Mouse (Mus musculus) heart, embryonic 14.5 days (tissue): ENCODE measurements around the gene Shc1. TPM values are rescaled to one million over a fixed set of nuclear protein-coding genes. Genes with fewer than 3 reads are reported as not detected.

ENCODE experiments used
- ATAC-seq: fragments of 200-750 bp; cut with Nextera tagmentation; 2 replicates; pipeline ENCODE4 v1.8.0; 2017; ENCODE audit warnings: low read depth, moderate TSS enrichment; ENCODE audit not compliant: insufficient number of reproducible peaks, insufficient read depth, low FRiP score
- H3K27ac ChIP-seq, 2 experiments: fragments of 200-500 bp in 1 of 2; fragments of 300-500 bp in 1 of 2; sonication (generic) in 1 of 2; replicated peaks in 1 of 2; 2 replicates each; pipeline ENCODE4 v1.5.1; 2012 to 2014; ENCODE audit warnings: low read depth in 2 of 2, low read length in 2 of 2, control low read depth in 1 of 2, mild to moderate bottlenecking in 1 of 2, mixed read lengths in 1 of 2; ENCODE audit not compliant: control insufficient read depth in 1 of 2, insufficient read depth in 1 of 2
- H3K27me3 ChIP-seq: fragments of 300-500 bp; sonication (generic); 2 replicates; pipeline ENCODE4 v1.6.1; 2014; ENCODE audit warnings: mild to moderate bottlenecking, low read length, control low read depth; ENCODE audit not compliant: control insufficient read depth, insufficient read depth
- H3K36me3 ChIP-seq: fragments of 300-500 bp; sonication (generic); 2 replicates; pipeline ENCODE4 v1.6.1; 2014; ENCODE audit warnings: mild to moderate bottlenecking, control low read depth, low read length, mixed read lengths; ENCODE audit not compliant: control insufficient read depth, insufficient read depth
- H3K4me1 ChIP-seq, 2 experiments: fragments of 200-500 bp in 1 of 2; fragments of 300-500 bp in 1 of 2; sonication (generic) in 1 of 2; 2 replicates each; pipeline ENCODE4 v1.6.1; 2012 to 2014; ENCODE audit warnings: low read length in 2 of 2, control low read depth in 1 of 2, mixed read lengths in 1 of 2; ENCODE audit not compliant: control insufficient read depth in 2 of 2, insufficient read depth in 2 of 2
- H3K4me2 ChIP-seq: fragments of 300-500 bp; sonication (generic); 2 replicates; pipeline ENCODE4 v1.6.1; 2014; ENCODE audit warnings: mild to moderate bottlenecking, low read length
- H3K4me3 ChIP-seq, 2 experiments: fragments of 200-500 bp in 1 of 2; fragments of 300-500 bp in 1 of 2; sonication (generic) in 1 of 2; 2 replicates each; pipeline ENCODE4 v1.5.1; 2012 to 2014; ENCODE audit warnings: low read length in 2 of 2, mild to moderate bottlenecking in 2 of 2, control low read depth in 1 of 2, low read depth in 1 of 2, moderate library complexity in 1 of 2; ENCODE audit not compliant: control insufficient read depth in 1 of 2, insufficient read depth in 1 of 2
- H3K9ac ChIP-seq: fragments of 300-500 bp; sonication (generic); 2 replicates; pipeline ENCODE4 v1.6.1; 2014; ENCODE audit warnings: mild to moderate bottlenecking, low read length
- H3K9me3 ChIP-seq: fragments of 300-500 bp; sonication (generic); 2 replicates; pipeline ENCODE4 v1.6.1; 2016; ENCODE audit warnings: low read length, control low read depth; ENCODE audit not compliant: control insufficient read depth
- WGBS: fragments of 180-500 bp; shearing (Covaris S2); extraction: QIAGEN DNeasy Blood & Tissue Kit; methylation state at CpG from one replicate; pipeline ENCODE4 v1.1.7; 2014; 5-methylcytosine and 5-hydroxymethylcytosine counted together
- polyA plus RNA-seq: library from polyadenylated mRNA; unstranded; fragments of >200 nt; fragmentation: Nextera tagmentation; extraction: Ambion mirVana; gene quantifications from 2 replicates; pipeline ENCODE4 v1.2.1, GENCODE M21; 2014

The Shc1 gene
- polyA plus RNA-seq, 1 experiment from 2014 or later, result 50.5 TPM

DNA sequence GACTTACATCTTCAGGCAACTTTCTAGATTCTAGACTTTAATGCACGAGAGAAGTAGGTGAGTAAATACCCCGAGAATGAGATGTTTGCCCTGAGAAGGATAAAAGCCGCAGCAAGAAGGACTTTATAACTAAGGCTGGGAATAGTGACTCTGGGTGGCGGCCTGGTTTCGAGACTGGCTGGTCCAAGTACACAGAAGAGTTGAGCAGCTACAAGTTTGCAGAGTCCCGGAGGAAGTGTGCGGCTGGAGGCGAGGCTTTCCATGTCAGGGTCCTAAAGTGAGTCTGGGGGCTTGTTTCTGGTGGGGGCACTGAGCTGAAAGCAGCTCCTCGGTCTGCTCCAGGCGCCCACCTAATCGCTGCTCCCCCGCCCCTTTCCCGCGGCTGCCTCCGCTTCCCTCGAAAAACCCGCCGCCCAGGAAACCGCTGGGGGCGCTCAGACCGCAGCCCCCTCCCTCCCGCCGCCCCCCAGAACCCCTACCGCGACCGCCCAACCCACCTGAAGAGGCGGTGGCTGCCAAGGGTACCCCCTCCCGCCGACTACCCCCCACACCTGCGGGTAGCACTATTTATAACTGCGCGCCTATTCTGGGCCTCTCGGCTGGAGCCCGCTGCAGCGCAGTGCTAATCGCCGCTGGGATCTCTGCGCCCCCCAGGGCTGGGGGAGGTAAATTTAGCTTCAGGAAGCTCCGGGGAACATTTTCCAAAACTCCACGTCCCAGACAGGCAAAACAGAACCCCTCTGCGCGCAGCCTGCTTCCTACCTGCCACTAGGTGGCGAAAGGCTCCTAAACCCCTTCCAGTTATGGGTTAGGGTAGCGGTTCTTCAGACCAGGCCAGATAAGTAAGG is 22.2 kb upstream of the Shc1 start:
- Histone ChIP-seq H3K27ac (peak overlapping the region; percentile 73 to 86), H3K4me1 (peaks cover 14 to 23% of the 10 kb centered on the region in 2 experiments), H3K9me3 (no peaks in the 10 kb centered on the region), H3K36me3 (peaks cover 7% of the 10 kb centered on the region; the same call in 1 of the 2 replicates), H3K4me2 (peak overlapping the region; percentile 93), H3K4me3 (peak overlapping the region; percentile 58 to 62), H3K9ac (peak overlapping the region; percentile 67), H3K27me3 (no peaks in the 10 kb centered on the region)
- no peak for ATAC-seq
- under 1% methylated on average over 44 of the region's 44 CpGs for WGBS

DNA sequence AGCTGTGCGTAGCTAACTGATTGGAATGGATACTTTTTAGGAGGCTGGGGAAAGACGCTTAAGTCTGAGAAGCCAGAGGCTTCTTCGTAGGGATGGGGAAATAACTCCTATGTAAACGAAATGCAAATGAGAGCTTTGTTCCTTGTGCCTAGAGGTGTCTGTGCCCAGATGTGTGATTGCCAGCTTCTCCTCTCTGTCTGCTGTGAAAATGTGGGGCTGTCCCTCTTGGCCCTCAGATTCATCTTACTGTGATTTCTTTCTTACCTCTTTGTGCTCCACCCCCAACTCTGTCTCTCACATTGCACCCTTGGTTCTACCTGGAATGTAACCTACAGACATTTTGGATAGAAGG is 21.6 kb upstream of the Shc1 start:
- Histone ChIP-seq H3K36me3 (peaks cover 13% of the 10 kb centered on the region), H3K9ac (peak overlapping the region; percentile 67), H3K27me3 (no peaks in the 10 kb centered on the region), H3K27ac (peak overlapping the region; percentile 42 to 86), H3K4me2 (peak overlapping the region; percentile 93), H3K4me1 (peaks cover 12 to 18% of the 10 kb centered on the region in 2 experiments), H3K9me3 (no peaks in the 10 kb centered on the region), H3K4me3 (peak overlapping the region; percentile 58 to 62)
- ATAC-seq, result no peak
- 0% methylated on average over 4 of the region's 4 CpGs for WGBS

DNA sequence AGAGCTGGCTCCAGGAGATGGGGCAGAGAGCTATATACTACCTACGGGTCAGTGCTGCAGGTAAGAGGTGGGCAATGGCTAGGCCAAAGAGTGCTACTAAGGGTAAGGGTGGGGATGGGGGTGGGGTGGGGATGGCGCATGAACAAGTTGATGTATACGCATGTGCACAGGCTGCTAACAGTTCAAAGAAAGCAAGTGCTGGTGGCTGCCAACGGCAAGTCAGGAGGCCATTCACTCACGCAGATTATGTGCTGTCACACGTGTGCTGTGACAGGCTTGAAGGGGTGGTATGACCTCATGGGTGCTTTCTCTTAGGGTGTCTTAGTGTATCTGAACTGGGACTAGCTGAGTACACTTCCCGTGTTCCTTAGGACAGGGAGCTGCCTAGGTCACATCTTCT is 16.9 kb upstream of the Shc1 start:
- 84% methylated on average over 7 of the region's 7 CpGs for WGBS

DNA sequence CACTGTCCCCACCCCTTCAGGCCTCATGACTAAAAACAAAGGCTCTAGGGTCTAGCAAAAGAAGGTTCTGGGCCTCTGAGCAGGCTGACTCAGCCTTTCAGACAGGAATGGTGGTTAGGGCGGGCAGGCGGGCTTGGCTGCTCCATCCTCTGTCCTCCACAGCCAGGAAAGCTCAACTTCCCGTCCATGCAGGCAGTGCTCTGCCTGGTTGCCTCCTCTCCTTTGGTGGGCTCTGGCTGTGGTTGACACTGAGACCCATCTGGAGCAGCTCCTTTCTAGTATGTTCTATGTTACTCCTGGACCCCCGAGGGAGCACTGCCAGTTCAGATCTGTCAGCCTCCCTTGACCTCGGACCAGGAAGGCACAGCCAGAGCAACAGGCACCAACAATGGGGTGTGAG is 15.6 kb upstream of the Shc1 start, which contains the start of gene Lenep:
Lenep (minus strand) TSS at position 101 of the 400 bp plus-strand sequence.
- Histone ChIP-seq H3K36me3 (peaks cover 66% of the 10 kb centered on the region), H3K4me2 (no peak within 1 kb of the TSS), H3K27ac (no peak within 1 kb of the TSS), H3K9ac (no peak within 1 kb of the TSS), H3K27me3 (no peaks in the 10 kb centered on the region), H3K9me3 (no peaks in the 10 kb centered on the region), H3K4me1 (no peaks in the 10 kb centered on the region), H3K4me3 (no peak within 1 kb of the TSS)
- no peak for ATAC-seq
- 80% methylated on average over 5 of the region's 5 CpGs for WGBS

More for the DNA sequence above, 16.9 kb upstream of the Shc1 start:
- Histone ChIP-seq H3K9ac (no peak overlapping the region), H3K4me3 (no peak overlapping the region), H3K9me3 (no peaks in the 10 kb centered on the region), H3K27ac (no peak overlapping the region), H3K36me3 (peaks cover 55% of the 10 kb centered on the region), H3K27me3 (no peaks in the 10 kb centered on the region), H3K4me1 (peaks cover 4 to 7% of the 10 kb centered on the region in 2 experiments), H3K4me2 (no peak overlapping the region)
- ATAC-seq, result no peak

DNA sequence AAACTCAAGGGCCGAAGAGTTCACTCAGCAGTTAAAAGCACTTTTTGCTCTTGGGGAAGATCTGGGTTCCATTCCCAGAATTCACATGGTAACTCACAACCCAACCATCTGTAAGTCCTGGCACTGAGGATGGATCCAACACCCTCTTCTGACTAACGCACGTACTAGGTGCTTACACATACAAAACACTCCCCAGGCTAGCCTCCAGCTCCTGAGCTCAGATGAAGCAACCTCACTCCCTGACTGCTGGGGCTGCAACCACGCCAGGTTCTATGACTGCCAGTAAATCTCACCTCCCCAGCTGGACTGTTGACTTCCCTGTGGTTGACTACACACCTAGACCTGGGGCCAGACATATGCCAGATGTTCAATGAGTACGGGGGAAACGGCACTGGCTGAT is 11.4 kb upstream of the Shc1 start:
- H3K4me1 ChIP-seq, result peaks cover 6 to 7% of the 10 kb centered on the region in 2 experiments
- H3K36me3 ChIP-seq, result peaks cover 62% of the 10 kb centered on the region
- 84% methylated on average over 6 of the region's 6 CpGs for WGBS
- H3K4me3 ChIP-seq, result no peak overlapping the region
- no peak for ATAC-seq
- no peak overlapping the region for H3K27ac ChIP-seq
- no peak overlapping the region for H3K9ac ChIP-seq
- H3K9me3 ChIP-seq, result no peaks in the 10 kb centered on the region
- no peaks in the 10 kb centered on the region for H3K27me3 ChIP-seq
- no peak overlapping the region for H3K4me2 ChIP-seq

DNA sequence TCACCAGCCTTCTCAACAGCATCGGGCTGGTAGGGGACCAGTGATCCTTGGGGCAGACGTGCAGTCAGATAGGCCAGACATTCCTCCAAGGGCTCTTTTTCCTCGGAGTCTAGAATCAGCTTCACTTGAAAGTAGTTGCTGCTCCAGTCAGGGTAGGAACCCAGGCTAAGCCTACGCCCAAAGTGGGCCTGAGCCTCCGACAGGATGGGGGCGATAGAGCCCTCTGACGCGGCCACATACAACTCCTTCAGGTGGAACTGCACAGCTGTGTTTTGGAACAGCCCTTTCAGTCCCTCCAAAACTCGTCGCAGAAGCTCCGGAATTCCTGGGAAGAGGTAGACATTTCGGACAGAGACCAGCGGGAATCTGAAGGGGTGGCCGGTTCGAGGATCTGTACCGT is 9.8 kb upstream of the Shc1 start:
- 53% methylated on average over 16 of the region's 16 CpGs for WGBS

DNA sequence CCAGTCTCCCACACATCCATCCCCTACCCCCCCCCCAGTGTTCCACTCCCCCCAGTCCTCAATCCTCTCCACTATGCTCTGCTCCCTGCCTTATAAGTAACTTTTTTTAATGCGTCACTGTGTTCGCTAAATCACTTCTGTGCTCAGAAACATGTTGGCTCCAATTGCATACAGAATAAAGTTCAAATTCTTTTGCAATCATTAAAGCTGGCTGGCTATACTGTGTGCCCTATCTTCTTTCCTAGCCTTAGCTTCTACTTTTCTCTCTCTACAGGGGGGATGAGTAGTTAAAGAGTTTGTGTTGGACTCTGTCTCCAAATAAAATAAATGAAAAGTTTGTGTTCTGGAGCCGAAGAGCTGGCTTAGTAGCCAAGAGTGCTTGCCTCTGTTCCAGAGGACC is 8.5 kb upstream of the Shc1 start:
- no peaks in the 10 kb centered on the region for H3K9me3 ChIP-seq
- peaks cover 6 to 7% of the 10 kb centered on the region in 2 experiments for H3K4me1 ChIP-seq
- H3K4me2 ChIP-seq, result no peak overlapping the region
- H3K27me3 ChIP-seq, result no peaks in the 10 kb centered on the region
- H3K36me3 ChIP-seq, result peaks cover 46% of the 10 kb centered on the region
- no peak overlapping the region for H3K27ac ChIP-seq
- ATAC-seq, result no peak
- no peak overlapping the region for H3K9ac ChIP-seq
- 91% methylated on average over 3 of the region's 3 CpGs for WGBS
- no peak overlapping the region for H3K4me3 ChIP-seq

More for the DNA sequence above, 9.8 kb upstream of the Shc1 start:
- Histone ChIP-seq H3K36me3 (peaks cover 48% of the 10 kb centered on the region), H3K27me3 (no peaks in the 10 kb centered on the region), H3K4me1 (peaks cover 6 to 7% of the 10 kb centered on the region in 2 experiments), H3K9me3 (no peaks in the 10 kb centered on the region), H3K4me3 (no peak overlapping the region), H3K4me2 (no peak overlapping the region), H3K27ac (no peak overlapping the region), H3K9ac (no peak overlapping the region)
- ATAC-seq, result no peak
